Mouse (Mus musculus) hematopoietic stem cell, adult 5-6 weeks (primary cell): ENCODE measurements around the gene Msh5. TPM values are rescaled to one million over a fixed set of nuclear protein-coding genes. Genes with fewer than 3 reads are reported as not detected.
A peak's percentile ranks its signal among the peaks of the same experiment; 100 is the strongest.
"Not testable (repeated sequence)": the region's sequence is repeated elsewhere in the genome, so short reads cannot be mapped to it uniquely, and the experiment has no call there.

ENCODE experiments used
- ATAC-seq, 2 experiments: fragments of 125-278 bp in 1 of 2; replicated peaks in 1 of 2; 2 replicates each; pipeline ENCODE4 v1.8.0; 2016 to 2017; ENCODE audit warnings: inconsistent platforms in 2 of 2, mild to moderate bottlenecking in 2 of 2, moderate number of reproducible peaks in 2 of 2, low read depth in 1 of 2, moderate TSS enrichment in 1 of 2; ENCODE audit not compliant: low FRiP score in 2 of 2, poor library complexity in 2 of 2, severe bottlenecking in 2 of 2, insufficient read depth in 1 of 2, low TSS enrichment in 1 of 2
- total RNA-seq: library from RNA; stranded (forward); fragments of 172-1452, 232-1000 nt; gene quantifications from 2 replicates; pipeline ENCODE4 v1.2.3, GENCODE M21; 2017

Gene Msh5
- total RNA-seq, 1 experiment from 2014 or later: 7.9 TPM

- no peak for ATAC-seq
Measured at GRCm38 (mm10) chr17:35055691-35056495, 9.3 kb upstream of the Msh5 start.

DNA sequence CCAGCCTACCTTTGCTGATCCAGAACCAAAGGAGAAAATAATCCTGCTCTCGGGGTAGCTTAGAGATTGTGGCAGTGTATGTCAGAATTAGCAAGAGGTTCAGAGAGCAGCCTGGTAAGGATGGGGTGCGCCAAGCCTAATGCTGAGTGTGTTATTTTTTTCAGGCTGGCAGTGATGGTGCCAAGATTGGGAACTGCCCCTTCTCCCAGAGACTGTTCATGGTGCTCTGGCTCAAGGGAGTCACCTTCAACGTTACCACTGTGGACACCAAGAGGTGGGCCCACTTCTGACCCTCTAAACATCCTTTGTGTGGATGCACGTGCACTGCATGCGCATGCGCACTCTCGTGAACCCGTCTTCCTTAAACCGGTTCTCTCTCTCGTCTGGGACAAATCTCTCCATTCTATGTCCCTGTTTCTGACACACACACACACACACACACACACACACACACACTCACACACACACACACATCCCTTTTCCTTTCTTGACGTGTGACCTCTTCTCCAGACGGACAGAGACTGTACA, 5.8 kb upstream of the Msh5 start:
- no peak for ATAC-seq

- peak; percentile 57 to 72 for ATAC-seq
Measured at GRCm38 (mm10) chr17:35051156-35052086, 4.9 kb upstream of the Msh5 start.

GRCm38 (mm10) chr17:35050126-35050750, 3.7 kb upstream of the Msh5 start:
- ATAC-seq: peak; percentile 9; a peak in 1 of 4 replicates

DNA sequence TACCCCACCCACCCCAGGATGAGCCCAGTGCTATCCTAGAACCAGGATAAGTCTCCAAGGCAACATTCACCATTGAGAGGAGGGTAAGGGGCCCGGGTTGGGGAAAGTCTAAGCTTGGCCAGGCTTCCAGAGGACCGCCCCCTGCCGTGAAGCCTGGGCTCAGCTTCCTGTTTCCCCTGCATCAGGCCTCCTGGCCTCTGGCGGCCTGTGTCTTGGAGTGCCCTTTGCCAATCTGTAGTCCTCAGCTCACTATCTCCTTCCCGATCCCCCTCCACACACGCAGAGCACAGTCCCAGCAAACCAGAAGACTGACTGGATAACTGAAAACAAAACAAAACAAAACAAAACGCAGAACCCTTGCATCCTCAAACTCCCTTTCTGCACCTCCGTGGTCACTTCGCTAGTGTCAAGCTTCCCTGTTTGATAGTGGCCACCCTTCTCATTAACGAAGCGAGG, 3.0 kb upstream of the Msh5 start, which contains the start of gene Clic1:
Gene Clic1, plus strand, starts transcription at position 406 of the 456 bp plus-strand sequence.
- ATAC-seq: peak; percentile 19 to 39; a peak in 3 of 4 replicates

DNA sequence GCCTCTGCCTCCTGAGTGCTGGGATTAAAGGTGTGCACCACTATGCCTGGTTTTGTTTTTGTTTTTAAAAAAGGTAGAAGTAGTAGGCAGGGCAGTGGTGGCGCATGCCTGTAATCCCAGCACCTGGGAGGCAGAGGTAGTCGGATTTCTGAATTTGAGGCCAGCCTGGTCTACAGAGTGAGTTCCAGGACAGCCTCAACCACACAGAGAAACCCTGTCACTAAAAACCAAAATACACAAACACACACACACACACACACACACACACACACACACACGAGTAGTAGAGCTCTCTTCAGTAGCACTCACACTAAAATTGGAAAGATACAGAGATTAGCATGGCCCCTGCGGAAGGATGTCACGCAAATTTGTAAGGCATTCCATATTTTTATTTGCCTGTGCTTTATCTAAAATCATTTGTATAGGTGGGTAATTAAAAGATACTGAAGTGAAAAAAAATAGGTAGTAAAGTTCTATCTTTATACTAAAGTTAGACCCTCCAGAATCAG, 2.4 kb upstream of the Msh5 start:
- ATAC-seq: no peak

DNA sequence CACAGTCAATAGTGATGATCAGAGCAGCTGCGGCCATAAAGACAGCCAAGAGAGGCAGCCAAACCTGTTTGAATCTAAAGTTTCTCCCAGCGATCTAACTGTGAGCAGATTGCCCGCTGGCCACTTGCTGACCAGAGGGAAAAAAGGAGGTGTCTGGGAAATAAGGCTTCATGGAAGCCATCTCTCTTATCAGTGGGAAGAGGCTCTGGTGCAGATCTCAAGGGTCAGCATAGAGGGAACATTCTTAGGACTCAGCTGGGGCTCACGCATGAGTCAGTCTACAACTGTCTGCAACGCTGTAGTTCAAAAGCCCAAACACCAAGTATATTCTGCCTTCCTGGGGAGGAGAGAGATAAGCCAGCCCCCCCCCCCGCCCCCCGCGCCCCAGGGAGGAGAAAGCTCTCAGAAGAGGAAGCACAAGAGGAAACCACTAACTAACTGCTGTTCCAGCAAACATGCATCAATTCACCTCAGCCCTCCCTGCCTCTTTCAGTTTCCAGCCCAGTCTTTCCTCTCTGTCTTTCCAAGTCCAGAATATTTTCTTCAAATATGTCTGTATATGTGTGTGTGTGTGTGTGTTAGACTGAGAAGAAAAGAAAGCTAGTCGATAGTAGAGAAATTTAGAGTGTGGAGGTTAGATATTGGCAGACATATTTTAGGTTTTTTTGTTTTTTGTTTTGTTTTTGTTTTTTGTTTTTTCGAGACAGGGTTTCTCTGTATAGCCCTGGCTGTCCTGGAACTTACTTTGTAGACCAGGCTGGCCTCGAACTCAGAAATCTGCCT, 1.8 kb upstream of the Msh5 start:
- 0 out of 4 replicates have a peak, but pooled peaks have one; percentile 6 to 24 for ATAC-seq

- no peak for ATAC-seq
Measured at GRCm38 (mm10) chr17:35047688-35048087, 1.1 kb upstream of the Msh5 start.

GRCm38 (mm10) chr17:35045807-35046680, 501 bp downstream of the Msh5 start:
- ATAC-seq: peak in 1 of 2 experiments; percentile 22; a peak in 3 of 4 replicates

DNA sequence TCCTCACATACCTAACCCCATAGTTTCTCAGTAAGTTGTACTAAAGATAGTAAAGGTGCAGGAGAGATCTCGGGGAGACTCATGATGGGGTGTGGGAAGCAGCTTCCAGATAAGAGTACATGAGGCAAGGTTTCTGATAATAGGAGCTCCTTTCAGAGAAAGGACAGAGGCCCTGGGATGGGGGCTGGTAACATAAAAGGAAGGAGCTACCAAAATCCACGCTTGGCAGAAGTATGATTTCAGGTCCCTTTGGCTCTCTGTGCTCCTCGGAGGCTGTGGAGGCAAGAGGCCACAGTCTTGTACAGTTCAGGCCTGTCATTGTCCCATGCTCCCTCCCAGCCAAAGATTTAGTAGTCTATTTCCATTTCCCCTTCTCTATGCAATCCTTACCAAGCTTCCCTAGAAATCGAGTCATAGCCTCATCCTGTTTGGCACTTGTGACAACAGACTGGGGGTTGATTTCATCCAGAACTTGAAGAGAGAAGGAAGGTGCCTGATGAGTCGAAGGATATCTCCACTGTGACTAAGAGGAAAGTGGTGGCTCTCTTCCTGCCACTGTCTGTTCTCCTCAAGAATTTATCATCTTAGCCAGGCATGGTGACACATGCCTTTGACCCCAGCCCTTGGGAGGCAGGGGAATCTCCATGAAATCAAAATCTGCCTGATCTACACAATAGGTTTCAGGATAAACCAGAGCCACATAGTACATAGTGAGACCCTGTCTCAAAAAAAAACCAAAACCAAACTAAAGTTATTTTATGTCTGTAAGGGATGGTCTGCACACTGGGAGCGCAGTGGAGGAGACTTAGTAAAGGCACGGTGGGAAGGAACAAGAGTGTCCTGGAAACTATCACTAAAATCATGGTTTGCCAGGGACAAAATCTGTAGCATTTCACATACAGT, 1.4 kb downstream of the Msh5 start:
- no peak for ATAC-seq

GRCm38 (mm10) chr17:35043794-35044193, 2.8 kb downstream of the Msh5 start:
- no peak for ATAC-seq

DNA sequence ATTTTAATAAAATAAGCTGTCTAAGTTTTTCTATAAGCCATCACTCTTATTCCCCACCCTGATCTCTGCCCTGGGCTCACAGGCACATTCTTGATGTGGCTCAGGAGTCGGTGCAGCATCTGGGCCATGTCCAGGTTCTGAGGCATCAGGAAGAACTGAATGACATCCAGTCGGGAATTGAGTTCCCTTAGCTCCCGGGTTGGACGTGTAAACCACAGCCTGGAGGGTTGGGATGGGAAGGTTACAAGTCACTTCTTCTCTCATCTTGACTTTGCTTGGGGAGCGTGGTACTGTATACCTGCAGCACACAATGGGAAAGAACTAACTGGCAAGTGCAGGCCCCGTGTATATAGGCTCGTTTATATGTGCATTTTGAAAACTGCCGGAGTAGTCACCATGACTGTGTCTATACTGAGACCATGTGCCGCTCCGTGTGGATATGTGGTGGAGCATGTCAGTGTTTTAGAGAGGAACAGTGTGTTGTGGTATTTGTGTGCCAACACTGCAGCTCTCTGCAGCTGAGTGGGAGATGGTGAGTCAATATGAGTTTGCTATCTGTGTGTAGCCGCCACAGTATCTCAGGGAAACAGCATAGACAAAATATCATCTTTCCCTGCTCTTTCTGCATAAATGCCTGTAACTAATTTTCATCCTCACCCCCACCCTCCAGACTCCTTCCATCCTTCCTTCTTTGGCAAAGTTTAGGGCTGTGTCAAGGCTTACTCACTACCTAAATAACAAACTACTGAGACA, 7.2 kb downstream of the Msh5 start:
- ATAC-seq: no peak

DNA sequence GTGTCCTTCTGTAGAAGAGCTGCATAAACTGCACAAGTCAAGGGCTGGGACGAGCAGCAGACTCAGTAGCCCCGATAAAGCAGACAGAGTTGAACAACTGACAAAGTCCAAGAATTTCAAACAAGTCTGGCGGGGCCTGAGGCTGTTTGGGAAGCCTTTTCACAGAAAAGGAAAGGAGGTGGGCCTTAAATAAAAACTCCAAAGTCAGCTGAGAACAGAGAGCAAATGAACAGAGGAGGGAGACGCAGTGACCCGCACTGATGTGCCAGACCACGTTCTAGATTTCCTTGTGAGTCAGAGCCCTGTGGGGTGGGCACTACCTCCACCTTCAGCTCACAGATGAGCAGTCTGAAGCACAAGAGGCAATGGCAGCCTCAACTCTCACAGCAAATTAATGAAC, 11.6 kb downstream of the Msh5 start:
- ATAC-seq: no peak

DNA sequence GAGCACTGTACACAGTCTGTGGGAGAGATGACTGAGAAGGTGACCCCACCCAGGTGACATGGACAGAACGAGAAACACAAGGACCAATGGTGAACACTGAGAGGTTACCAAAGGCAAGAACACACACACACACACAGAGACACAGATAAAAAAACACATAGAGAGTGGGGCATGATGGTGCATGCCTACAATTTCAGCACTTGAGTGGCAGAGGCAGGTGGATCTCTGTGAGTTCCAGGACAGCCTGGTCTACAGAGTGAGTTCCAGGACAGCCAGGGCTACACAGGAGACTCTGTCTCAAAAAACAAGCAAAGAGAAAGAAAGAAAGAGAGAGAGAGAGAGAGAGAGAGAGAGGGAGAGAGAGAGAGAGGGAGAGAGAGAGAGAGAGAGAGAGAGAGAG, 12.8 kb downstream of the Msh5 start:
- ATAC-seq: not testable (repeated sequence)
